Mouse (Mus musculus) bone marrow, adult 2 months (tissue): ENCODE measurements at regions not wholly inside any gene's neighbourhood (a gene's known extent, or its start where the extent isn't known, plus 50 kb on each side); places are given as distances from the start of the nearest gene placed in this dataset.

Experiments
- CTCF ChIP-seq: fragments of 200-500 bp; IDR thresholded peaks from 2 replicates; pipeline ENCODE4 v1.5.1; 2011; ENCODE audit warnings: low read length, control low read depth; ENCODE audit not compliant: control insufficient read depth, insufficient read depth
- POLR2A ChIP-seq: fragments of 200-500 bp; IDR thresholded peaks from 2 replicates; pipeline ENCODE4 v1.6.1; 2011; ENCODE audit warnings: low read depth, mild to moderate bottlenecking, control low read depth, low read length, borderline replicate concordance; ENCODE audit not compliant: control insufficient read depth

DNA sequence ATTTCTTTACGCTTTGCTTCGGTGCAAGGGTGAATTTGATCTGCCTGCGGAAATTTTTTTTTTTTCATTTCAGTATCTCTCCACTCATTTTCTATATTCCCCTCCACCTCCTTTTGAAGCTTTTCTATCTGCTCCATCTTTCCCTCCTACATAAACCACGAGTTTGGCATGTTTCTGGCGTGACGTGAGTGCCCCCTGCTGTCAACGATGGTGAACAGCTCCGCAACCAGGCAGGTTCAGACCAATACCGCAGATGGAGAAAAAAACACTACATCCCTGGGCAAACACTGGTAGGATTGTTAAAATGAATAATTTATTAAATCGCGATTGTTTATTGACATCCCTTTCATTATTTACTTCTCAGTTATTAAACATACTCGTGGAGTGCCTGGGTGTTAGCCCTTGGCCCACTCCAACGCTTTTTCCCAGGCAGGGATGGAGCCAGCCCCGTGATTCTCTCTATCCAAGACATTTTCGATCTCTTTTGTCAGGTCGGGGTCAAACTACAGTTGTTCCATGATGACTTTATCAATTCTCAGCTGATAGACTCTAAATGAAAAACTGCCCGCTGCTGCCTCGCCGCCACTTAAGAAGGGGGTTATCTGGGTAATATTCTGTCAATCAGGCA lies 53.9 kb upstream of the Noct start:
- TF ChIP-seq CTCF = peak; percentile 98
- no peak for TF ChIP-seq POLR2A
